Mouse (Mus musculus): ENCODE data around the gene Olfr429. TPM values are rescaled to one million over a fixed set of nuclear protein-coding genes. Genes with fewer than 3 reads are reported as not detected.
"Not testable (repeated sequence)": the region's sequence is repeated elsewhere in the genome, so short reads cannot be mapped to it uniquely, and the experiment has no call there.

The Olfr429 gene
- not detected in 2 replicates for polyA plus RNA-seq (2016; fragmentation: Nextera tagmentation; extraction: Ambion mirVana)

DNA sequence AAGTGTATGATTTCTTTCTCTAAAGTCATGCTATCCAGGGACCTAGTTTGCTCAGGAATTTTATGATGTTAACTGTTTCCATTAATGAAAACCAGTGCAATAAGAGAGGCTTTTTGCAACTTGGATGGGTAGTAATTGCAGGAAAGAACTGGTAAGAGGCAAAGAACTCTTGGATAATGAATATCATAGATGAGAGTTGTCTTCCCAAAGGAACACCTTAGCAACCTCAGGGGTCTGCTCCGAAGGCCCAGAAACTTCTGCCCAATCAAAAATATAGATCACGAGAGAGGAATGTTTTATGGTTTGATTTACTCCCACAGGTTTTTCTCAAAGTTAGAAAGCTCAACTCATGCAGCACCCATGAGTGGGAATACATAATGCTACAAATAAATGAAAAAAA, at the start of gene Olfr429:
Olfr429 (plus strand) TSS at position 301 of the 400 bp plus-strand sequence.
- no peaks in the 10 kb centered on the region for H3K36me3 ChIP-seq
- ATAC-seq (ENCODE audit: insufficient number of reproducible peaks, insufficient read depth, low FRiP score, low TSS enrichment): no peak
- 88% methylated on average over 2 of the region's 2 CpGs for WGBS
- no peak within 1 kb of the TSS for H3K4me2 ChIP-seq (replicated peaks)
- H3K9ac ChIP-seq: no peak within 1 kb of the TSS
- H3K27me3 ChIP-seq: no peaks in the 10 kb centered on the region
- H3K9me3 ChIP-seq: no peaks in the 10 kb centered on the region
- H3K4me3 ChIP-seq: no peak within 1 kb of the TSS
- H3K4me1 ChIP-seq: no peaks in the 10 kb centered on the region
- H3K27ac ChIP-seq: no peak within 1 kb of the TSS

GRCm38 (mm10) chr1:174035841-174036240, 48.3 kb upstream of the Olfr429 start:
- 41% methylated on average over 4 of the region's 4 CpGs for WGBS
- Histone ChIP-seq H3K9ac (no peak overlapping the region), H3K27me3 (no peaks in the 10 kb centered on the region), H3K36me3 (no peaks in the 10 kb centered on the region), H3K27ac (no peak overlapping the region), H3K4me3 (no peak overlapping the region), H3K4me2 (replicated peaks) (no peak overlapping the region), H3K9me3 (no peaks in the 10 kb centered on the region), H3K4me1 (no peaks in the 10 kb centered on the region)
- no peak for ATAC-seq (ENCODE audit: insufficient number of reproducible peaks, insufficient read depth, low FRiP score, low TSS enrichment)

GRCm38 (mm10) chr1:174038480-174038879, 45.7 kb upstream of the Olfr429 start:
- no peak overlapping the region for H3K27ac ChIP-seq
- no peak overlapping the region for H3K4me3 ChIP-seq
- no peaks in the 10 kb centered on the region for H3K27me3 ChIP-seq
- no peak overlapping the region for H3K4me2 ChIP-seq (replicated peaks)
- no peak for ATAC-seq (ENCODE audit: insufficient number of reproducible peaks, insufficient read depth, low FRiP score, low TSS enrichment)
- no peaks in the 10 kb centered on the region for H3K9me3 ChIP-seq
- no peaks in the 10 kb centered on the region for H3K4me1 ChIP-seq
- WGBS: 85% methylated on average over 3 of the region's 3 CpGs
- H3K36me3 ChIP-seq: no peaks in the 10 kb centered on the region
- H3K9ac ChIP-seq: no peak overlapping the region

DNA sequence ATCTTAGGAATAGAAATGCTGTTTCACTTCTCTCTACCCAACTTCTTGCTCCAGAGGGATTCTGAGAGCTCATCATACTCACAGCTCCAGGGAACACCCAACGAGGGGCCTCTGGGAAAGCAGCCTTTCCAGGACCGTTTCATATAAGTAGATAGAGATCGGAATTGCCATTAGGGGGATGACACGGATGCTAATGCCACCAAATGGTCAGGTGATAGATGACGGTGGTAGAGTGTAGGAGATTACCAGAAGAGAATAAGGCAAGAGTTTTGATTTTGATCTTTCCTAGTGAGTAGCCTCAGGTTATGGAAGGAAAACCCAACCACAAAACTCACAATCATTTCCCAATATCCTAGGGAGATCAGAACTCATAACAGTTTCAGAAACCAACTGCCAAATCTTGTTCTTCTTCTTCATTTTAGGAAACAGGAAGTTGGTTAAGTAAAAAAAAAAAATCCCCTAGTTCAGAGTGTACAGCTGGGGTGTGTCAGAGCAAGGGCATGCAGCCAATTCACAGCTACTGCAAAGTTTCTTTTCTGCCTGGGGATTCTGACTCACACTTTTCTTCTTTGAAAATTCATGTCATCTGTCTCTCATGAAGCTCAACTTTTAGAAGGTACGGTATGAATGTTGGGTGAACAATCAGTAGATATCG, 43.5 kb upstream of the Olfr429 start, which contains the start of gene Olfr433:
Olfr433 (plus strand) TSS at position 183 of the 655 bp plus-strand sequence.
- H3K9ac ChIP-seq: no peak within 1 kb of the TSS
- no peak for ATAC-seq (ENCODE audit: insufficient number of reproducible peaks, insufficient read depth, low FRiP score, low TSS enrichment)
- no peaks in the 10 kb centered on the region for H3K27me3 ChIP-seq
- 83% methylated on average over 7 of the region's 7 CpGs for WGBS
- H3K4me2 ChIP-seq (replicated peaks): no peak within 1 kb of the TSS
- H3K27ac ChIP-seq: no peak within 1 kb of the TSS
- H3K4me3 ChIP-seq: no peak within 1 kb of the TSS
- H3K4me1 ChIP-seq: no peaks in the 10 kb centered on the region
- H3K36me3 ChIP-seq: no peaks in the 10 kb centered on the region
- no peaks in the 10 kb centered on the region for H3K9me3 ChIP-seq

- WGBS: 88% methylated on average over 12 of the region's 12 CpGs
- H3K36me3 ChIP-seq; H3K4me2 ChIP-seq (replicated peaks); H3K9ac ChIP-seq; H3K9me3 ChIP-seq; ATAC-seq (ENCODE audit: insufficient number of reproducible peaks, insufficient read depth, low FRiP score, low TSS enrichment); H3K4me3 ChIP-seq; H3K27ac ChIP-seq; H3K27me3 ChIP-seq; H3K4me1 ChIP-seq: not testable (repeated sequence)
These were observed 41.8 kb upstream of the Olfr429 start for GRCm38 (mm10) chr1:174042091-174042884.

DNA sequence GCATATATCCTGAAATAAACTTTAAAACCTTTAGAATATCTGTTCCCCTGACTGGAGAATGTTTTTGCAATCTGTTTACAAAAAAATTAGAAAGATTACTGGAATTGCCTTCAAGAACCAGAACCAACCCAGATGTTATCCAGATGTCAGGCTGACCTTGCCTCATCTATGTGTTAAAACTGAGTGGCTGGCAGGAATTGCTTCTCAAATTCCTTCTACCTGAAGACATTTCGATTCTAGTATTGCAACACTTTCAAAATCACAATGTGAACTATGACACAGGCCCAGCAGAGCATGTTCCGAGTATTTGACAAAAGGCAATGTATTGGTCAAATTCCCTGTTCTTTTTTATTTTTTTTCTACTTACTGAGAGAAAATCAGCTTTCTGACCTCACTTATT, 39.7 kb upstream of the Olfr429 start:
- no peak for ATAC-seq (ENCODE audit: insufficient number of reproducible peaks, insufficient read depth, low FRiP score, low TSS enrichment)
- Histone ChIP-seq H3K9me3 (no peaks in the 10 kb centered on the region), H3K27ac (no peak overlapping the region), H3K27me3 (no peaks in the 10 kb centered on the region), H3K4me3 (no peak overlapping the region), H3K36me3 (no peaks in the 10 kb centered on the region), H3K4me1 (no peaks in the 10 kb centered on the region), H3K9ac (no peak overlapping the region), H3K4me2 (replicated peaks) (no peak overlapping the region)
- 53% methylated on average over 2 of the region's 2 CpGs for WGBS

DNA sequence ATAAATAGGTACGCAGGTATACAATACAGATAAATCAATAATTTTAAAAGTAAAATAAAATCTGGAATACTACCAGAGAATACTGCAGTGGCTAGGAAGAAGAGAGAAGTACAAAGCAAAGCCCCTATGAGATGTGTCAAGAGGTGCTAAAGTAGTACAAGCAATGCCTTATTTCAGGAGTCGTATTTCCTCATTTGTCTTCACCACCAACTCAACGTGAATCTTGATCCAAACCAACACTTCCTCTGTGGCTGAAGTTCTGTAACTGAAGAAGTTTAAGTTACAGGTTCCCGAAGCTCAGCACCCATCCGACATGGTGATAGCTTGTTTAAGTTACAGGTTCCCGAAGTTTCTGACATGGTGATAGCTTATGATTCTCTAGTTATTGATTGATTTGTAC, 35.9 kb upstream of the Olfr429 start:
- not testable (repeated sequence) for H3K9ac ChIP-seq; H3K9me3 ChIP-seq; H3K4me3 ChIP-seq; H3K36me3 ChIP-seq; H3K4me1 ChIP-seq; H3K27ac ChIP-seq; H3K27me3 ChIP-seq; ATAC-seq (ENCODE audit: insufficient number of reproducible peaks, insufficient read depth, low FRiP score, low TSS enrichment); H3K4me2 ChIP-seq (replicated peaks)
- 85% methylated on average over 6 of the region's 6 CpGs for WGBS

DNA sequence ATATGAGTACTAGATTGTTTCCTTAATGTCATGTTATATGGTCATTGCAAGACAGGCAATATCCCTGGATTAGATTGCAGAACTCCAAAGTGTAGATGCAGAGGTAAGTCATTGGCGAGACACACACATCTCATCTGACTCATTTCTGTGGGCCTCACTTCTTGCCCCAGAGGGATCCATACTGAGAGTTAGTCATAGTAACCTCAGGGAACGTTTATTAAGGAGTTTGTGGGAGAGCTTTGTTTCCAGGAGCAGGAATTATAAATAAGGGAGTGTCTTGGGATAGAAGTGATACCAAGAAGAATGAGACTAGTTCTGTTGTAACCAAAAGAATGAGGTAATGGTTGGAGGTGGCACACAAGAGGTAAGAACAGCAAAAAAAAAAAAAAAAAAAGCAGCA, 35.2 kb upstream of the Olfr429 start, which contains the start of gene Olfr432:
Olfr432 (plus strand) TSS at position 313 of the 400 bp plus-strand sequence.
- Histone ChIP-seq H3K9ac (no peak within 1 kb of the TSS), H3K36me3 (no peaks in the 10 kb centered on the region), H3K4me3 (no peak within 1 kb of the TSS), H3K27ac (no peak within 1 kb of the TSS), H3K9me3 (no peaks in the 10 kb centered on the region), H3K4me2 (replicated peaks) (no peak within 1 kb of the TSS), H3K4me1 (no peaks in the 10 kb centered on the region), H3K27me3 (no peaks in the 10 kb centered on the region)
- ATAC-seq (ENCODE audit: insufficient number of reproducible peaks, insufficient read depth, low FRiP score, low TSS enrichment): no peak
- WGBS: 73% methylated on average over 2 of the region's 2 CpGs

- H3K27ac ChIP-seq; H3K9ac ChIP-seq; ATAC-seq (ENCODE audit: insufficient number of reproducible peaks, insufficient read depth, low FRiP score, low TSS enrichment); H3K4me1 ChIP-seq; H3K27me3 ChIP-seq; H3K4me3 ChIP-seq; H3K36me3 ChIP-seq; H3K4me2 ChIP-seq (replicated peaks); H3K9me3 ChIP-seq: not testable (repeated sequence)
- WGBS: 64% methylated on average over 4 of the region's 4 CpGs
These were observed 34.8 kb upstream of the Olfr429 start for GRCm38 (mm10) chr1:174049357-174049756.

DNA sequence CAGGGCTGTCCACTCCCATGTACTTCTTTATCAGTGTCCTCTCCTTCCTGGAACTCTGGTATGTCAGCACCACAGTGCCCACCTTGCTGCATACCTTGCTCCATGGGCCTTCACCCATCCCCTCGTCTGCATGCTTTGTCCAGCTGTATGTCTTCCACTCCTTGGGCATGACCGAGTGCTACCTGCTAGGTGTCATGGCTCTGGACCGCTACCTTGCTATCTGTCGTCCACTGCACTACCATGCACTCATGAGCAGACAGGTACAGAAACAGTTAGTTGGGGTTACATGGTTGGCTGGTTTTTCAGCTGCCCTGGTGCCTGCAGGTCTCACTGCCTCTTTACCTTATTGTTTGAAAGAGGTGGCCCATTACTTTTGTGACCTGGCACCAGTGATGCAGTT, 33.6 kb upstream of the Olfr429 start:
- Histone ChIP-seq H3K4me1 (no peaks in the 10 kb centered on the region), H3K36me3 (no peaks in the 10 kb centered on the region), H3K4me3 (no peak overlapping the region), H3K9ac (no peak overlapping the region), H3K9me3 (no peaks in the 10 kb centered on the region), H3K4me2 (replicated peaks) (no peak overlapping the region), H3K27me3 (no peaks in the 10 kb centered on the region), H3K27ac (no peak overlapping the region)
- 91% methylated on average over 4 of the region's 4 CpGs for WGBS
- ATAC-seq (ENCODE audit: insufficient number of reproducible peaks, insufficient read depth, low FRiP score, low TSS enrichment): no peak

- no peak overlapping the region for H3K4me3 ChIP-seq
- 78% methylated on average over 4 of the region's 4 CpGs for WGBS
These were observed 32.6 kb upstream of the Olfr429 start for GRCm38 (mm10) chr1:174051515-174051914.

GRCm38 (mm10) chr1:174051931-174052536, 32.1 kb upstream of the Olfr429 start:
- Histone ChIP-seq H3K4me1 (no peaks in the 10 kb centered on the region), H3K27ac (no peak overlapping the region), H3K36me3 (no peaks in the 10 kb centered on the region), H3K4me3 (no peak overlapping the region), H3K9ac (no peak overlapping the region), H3K4me2 (replicated peaks) (no peak overlapping the region), H3K27me3 (no peaks in the 10 kb centered on the region), H3K9me3 (no peaks in the 10 kb centered on the region)
- 79% methylated on average over 5 of the region's 5 CpGs for WGBS
- no peak for ATAC-seq (ENCODE audit: insufficient number of reproducible peaks, insufficient read depth, low FRiP score, low TSS enrichment)

More at GRCm38 (mm10) chr1:174051515-174051914, 32.6 kb upstream of the Olfr429 start:
- Histone ChIP-seq H3K36me3 (no peaks in the 10 kb centered on the region), H3K9me3 (no peaks in the 10 kb centered on the region), H3K9ac (no peak overlapping the region), H3K4me2 (replicated peaks) (no peak overlapping the region), H3K4me1 (no peaks in the 10 kb centered on the region), H3K27ac (no peak overlapping the region), H3K27me3 (no peaks in the 10 kb centered on the region)
- no peak for ATAC-seq (ENCODE audit: insufficient number of reproducible peaks, insufficient read depth, low FRiP score, low TSS enrichment)

Data from embryonic facial prominence, embryonic 12.5 days (tissue).